Mouse (Mus musculus): Measurements from ENCODE around the gene Ndufa8. TPM values are rescaled to one million over a fixed set of nuclear protein-coding genes. Genes with fewer than 3 reads are reported as not detected.

The Ndufa8 gene
- total RNA-seq, 2 experiments from 2014 or later: 309 to 366 TPM

GRCm38 (mm10) chr2:36049567-36049954 is 355 bp upstream of the Ndufa8 start:
- DNase-seq (ENCODE audit: low spot score): no peak

GRCm38 (mm10) chr2:36048164-36048563 is 1.0 kb downstream of the Ndufa8 start:
- DNase-seq (ENCODE audit: low spot score): no peak

- no peak for DNase-seq (ENCODE audit: low spot score)
Observed at GRCm38 (mm10) chr2:36040872-36041271, 8.3 kb downstream of the Ndufa8 start.

GRCm38 (mm10) chr2:36039297-36039985 is 9.8 kb downstream of the Ndufa8 start:
- no peak for DNase-seq (ENCODE audit: low spot score)

- DNase-seq (ENCODE audit: low spot score): no peak
Observed at GRCm38 (mm10) chr2:36035413-36036081, 13.7 kb downstream of the Ndufa8 start.

GRCm38 (mm10) chr2:36034898-36035297 is 14.3 kb downstream of the Ndufa8 start:
- no peak for DNase-seq (ENCODE audit: low spot score)

- DNase-seq (ENCODE audit: low spot score): no peak
Observed at GRCm38 (mm10) chr2:36033966-36034365, 15.2 kb downstream of the Ndufa8 start.

GRCm38 (mm10) chr2:36032884-36033283 is 16.3 kb downstream of the Ndufa8 start:
- DNase-seq (ENCODE audit: low spot score): no peak

- DNase-seq (ENCODE audit: low spot score): peak; percentile 21
Observed at GRCm38 (mm10) chr2:36023291-36023690, 25.9 kb downstream of the Ndufa8 start.

- peak; percentile 65 for DNase-seq (ENCODE audit: low spot score)
Observed at GRCm38 (mm10) chr2:36021385-36022159, 27.6 kb downstream of the Ndufa8 start.

- DNase-seq (ENCODE audit: low spot score): no peak
Observed at GRCm38 (mm10) chr2:36013010-36013409, 36.2 kb downstream of the Ndufa8 start.

- DNase-seq (ENCODE audit: low spot score): no peak
Observed at GRCm38 (mm10) chr2:36011331-36011825, 37.8 kb downstream of the Ndufa8 start.

- DNase-seq (ENCODE audit: low spot score): no peak
Observed at GRCm38 (mm10) chr2:36010579-36010978, 38.6 kb downstream of the Ndufa8 start.

GRCm38 (mm10) chr2:36009386-36009785 is 39.8 kb downstream of the Ndufa8 start:
- DNase-seq (ENCODE audit: low spot score): peak; percentile 70

- DNase-seq (ENCODE audit: low spot score): peak; percentile 57
Observed at GRCm38 (mm10) chr2:36008071-36008470, 41.1 kb downstream of the Ndufa8 start.

- DNase-seq (ENCODE audit: low spot score): no peak
Observed at GRCm38 (mm10) chr2:36002188-36002587, 47.0 kb downstream of the Ndufa8 start.

- DNase-seq (ENCODE audit: low spot score): no peak
Observed at GRCm38 (mm10) chr2:36000390-36000789, 48.8 kb downstream of the Ndufa8 start.

- DNase-seq (ENCODE audit: low spot score): no peak
Observed at GRCm38 (mm10) chr2:35999212-35999611, 50.0 kb downstream of the Ndufa8 start.

- no peak for DNase-seq (ENCODE audit: low spot score)
Observed at GRCm38 (mm10) chr2:35998416-35998815, 50.8 kb downstream of the Ndufa8 start.

- no peak for DNase-seq (ENCODE audit: low spot score)
Observed at GRCm38 (mm10) chr2:35996753-35997152, 52.5 kb downstream of the Ndufa8 start.

GRCm38 (mm10) chr2:35994303-35994702 is 54.9 kb downstream of the Ndufa8 start:
- peak; percentile 55 for DNase-seq (ENCODE audit: low spot score)

GRCm38 (mm10) chr2:35993481-35993880 is 55.7 kb downstream of the Ndufa8 start:
- no peak for DNase-seq (ENCODE audit: low spot score)
